Comparison of ENCODE assay signal across 11 mouse cellular contexts in the genomic region with DNA sequence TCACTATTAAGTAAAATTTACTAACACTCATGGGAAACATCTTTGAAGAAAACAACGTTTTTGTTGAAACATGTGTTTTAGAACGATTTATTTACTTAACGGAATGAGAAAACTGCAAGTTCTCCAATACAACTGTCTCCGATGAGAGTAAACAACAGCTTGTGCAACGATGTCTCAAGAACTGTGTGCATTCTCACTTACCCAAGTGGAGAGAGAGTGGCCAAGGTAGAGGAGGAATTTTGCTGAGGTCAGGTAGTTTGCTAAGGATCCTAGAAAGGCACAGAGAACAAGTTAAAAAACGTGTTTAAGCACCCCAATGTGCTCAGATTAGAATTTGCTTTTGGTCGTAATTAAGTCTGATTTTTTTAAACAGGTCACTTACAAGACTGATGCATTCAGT. TPM values are rescaled to one million over a fixed set of nuclear protein-coding genes. Genes with fewer than 3 reads are reported as not detected.
DNase-seq lines count a peak whose midpoint lies in the region; ATAC-seq and TF ChIP-seq lines count a peak whose summit lies in the region.
"Had no signal": no experiment of that assay in that cellular context is flagged by ENCODE, and none has a peak within 500 bp of the region (broad histone marks: within the 10 kb centered on the region; RNA-seq: fewer than 3 reads in every experiment).

No protein-coding gene starts in this region.

- H3K4me2 ChIP-seq in heart, embryonic 14.5 days (ENCODE audit: low read length): peak overlapping the region; percentile 70
- H3K4me2 ChIP-seq in neural tube, embryonic 12.5 days (replicated peaks): peak overlapping the region; percentile 84
- peak overlapping the region; percentile 87 for H3K4me2 ChIP-seq in liver, embryonic 14.5 days (ENCODE audit: low read depth)
- peak overlapping the region; percentile 86 for H3K4me2 ChIP-seq in stomach, postnatal 0 days (replicated peaks; ENCODE audit: low read depth)

- no peaks in the 10 kb centered on the region for H3K27me3 ChIP-seq in heart, embryonic 14.5 days (ENCODE audit: control insufficient read depth, insufficient read depth, low read length)
- H3K27me3 ChIP-seq in neural tube, embryonic 12.5 days (replicated peaks): peaks cover 25% of the 10 kb centered on the region
- H3K27me3 ChIP-seq in liver, embryonic 14.5 days (ENCODE audit: control insufficient read depth, insufficient read depth, low read length): no peaks in the 10 kb centered on the region
- no peaks in the 10 kb centered on the region for H3K27me3 ChIP-seq in stomach, postnatal 0 days (ENCODE audit: control insufficient read depth, insufficient read depth, low read length)

- no peak for TF ChIP-seq CTCF in liver, embryonic 14.5 days (IDR thresholded peaks at IDR 0.05; ENCODE audit: low read depth)
- no peak for TF ChIP-seq CTCF in stomach, postnatal 0 days (IDR thresholded peaks at IDR 0.05; ENCODE audit: low read depth)

- H3K36me3 ChIP-seq in heart, embryonic 14.5 days (ENCODE audit: control insufficient read depth, insufficient read depth, low read length): no peaks in the 10 kb centered on the region
- H3K36me3 ChIP-seq in neural tube, embryonic 12.5 days: no peaks in the 10 kb centered on the region
- peaks cover 24% of the 10 kb centered on the region for H3K36me3 ChIP-seq in liver, embryonic 14.5 days (replicated peaks; ENCODE audit: control insufficient read depth, insufficient read depth, low read depth)
- H3K36me3 ChIP-seq in stomach, postnatal 0 days (ENCODE audit: control insufficient read depth, insufficient read depth, low read length): no peaks in the 10 kb centered on the region

- no peak for TF ChIP-seq EP300 in liver, embryonic 14.5 days (IDR thresholded peaks at IDR 0.05; ENCODE audit: low read depth)
- TF ChIP-seq EP300 in stomach, postnatal 0 days (optimal IDR thresholded peaks at IDR 0.05): no peak

- H3K27ac ChIP-seq in heart, embryonic 14.5 days (replicated peaks in 1 of 2; ENCODE audit: control insufficient read depth in 1 of 2, insufficient read depth in 1 of 2, low read depth in 2 of 2, low read length in 2 of 2): no peak overlapping the region
- no peak overlapping the region for H3K27ac ChIP-seq in neural tube, embryonic 12.5 days
- peak overlapping the region; percentile 19 for H3K27ac ChIP-seq in liver, embryonic 14.5 days
- no peak overlapping the region for H3K27ac ChIP-seq in stomach, postnatal 0 days (replicated peaks)

- intact Hi-C loops in heart, postnatal 36 days (cut with DNase I): no loop called here

- H3K4me1 ChIP-seq in heart, embryonic 14.5 days (ENCODE audit: control insufficient read depth in 2 of 2, insufficient read depth in 2 of 2, low read length in 2 of 2): peaks cover 0 to 5% of the 10 kb centered on the region in 2 experiments; a peak in 2 of 4 replicates
- peaks cover 6% of the 10 kb centered on the region for H3K4me1 ChIP-seq in neural tube, embryonic 12.5 days
- H3K4me1 ChIP-seq in liver, embryonic 14.5 days (replicated peaks; ENCODE audit: control insufficient read depth in 2 of 2, insufficient read depth in 2 of 2, low read length in 1 of 2): peaks cover 17 to 22% of the 10 kb centered on the region in 2 experiments
- H3K4me1 ChIP-seq in stomach, postnatal 0 days (replicated peaks; ENCODE audit: control insufficient read depth, insufficient read depth): no peaks in the 10 kb centered on the region

- no peak overlapping the region for H3K9ac ChIP-seq in heart, embryonic 14.5 days (ENCODE audit: low read length)
- no peak overlapping the region for H3K9ac ChIP-seq in neural tube, embryonic 12.5 days
- peak overlapping the region; percentile 96 for H3K9ac ChIP-seq in liver, embryonic 14.5 days (replicated peaks)
- H3K9ac ChIP-seq in stomach, postnatal 0 days (ENCODE audit: low read length): no peak overlapping the region

- WGBS in heart, embryonic 14.5 days: 68% methylated on average over 7 of the region's 7 CpGs
- 71% methylated on average over 7 of the region's 7 CpGs for whole genome bisulfite sequencing in neural tube, embryonic 12.5 days
- WGBS in liver, embryonic 14.5 days (ENCODE audit: insufficient replicate concordance): 54% methylated on average over 7 of the region's 7 CpGs
- WGBS in stomach, postnatal 0 days: 37% methylated on average over 7 of the region's 7 CpGs

- H3K9me3 ChIP-seq in heart, embryonic 14.5 days (ENCODE audit: control insufficient read depth, low read length): no peaks in the 10 kb centered on the region
- no peaks in the 10 kb centered on the region for H3K9me3 ChIP-seq in neural tube, embryonic 12.5 days
- H3K9me3 ChIP-seq in liver, embryonic 14.5 days (ENCODE audit: control insufficient read depth, low read length): no peaks in the 10 kb centered on the region
- H3K9me3 ChIP-seq in stomach, postnatal 0 days (ENCODE audit: control insufficient read depth, low read length): no peaks in the 10 kb centered on the region

- no peak for ATAC-seq in heart, embryonic 14.5 days (ENCODE audit: insufficient number of reproducible peaks, insufficient read depth, low FRiP score, low read depth)
- ATAC-seq in neural tube, embryonic 12.5 days (ENCODE audit: low FRiP score, low read depth): no peak
- no peak for ATAC-seq in liver, embryonic 14.5 days (ENCODE audit: insufficient read depth)
- ATAC-seq in stomach, postnatal 0 days (ENCODE audit: low FRiP score, low TSS enrichment): no peak

- peak overlapping the region in 1 of 2 experiments; percentile 55; a peak in 1 of 4 replicates for H3K4me3 ChIP-seq in heart, embryonic 14.5 days (ENCODE audit: control insufficient read depth in 1 of 2, insufficient read depth in 1 of 2, low read depth in 1 of 2, low read length in 2 of 2)
- H3K4me3 ChIP-seq in neural tube, embryonic 12.5 days: no peak overlapping the region
- peak overlapping the region; percentile 80 to 82 for H3K4me3 ChIP-seq in liver, embryonic 14.5 days (ENCODE audit: insufficient read depth in 1 of 2, low read depth in 2 of 2, low read length in 2 of 2)
- peak overlapping the region; percentile 65 for H3K4me3 ChIP-seq in stomach, postnatal 0 days (ENCODE audit: low read depth, low read length)

- DNase-seq in heart, postnatal 36 days: no peak
- no peak for DNase-seq in neural tube, embryonic 10.5 days (ENCODE audit: extremely low spot score, low spot score)
- no peak for DNase-seq in liver, embryonic 14.5 days (ENCODE audit: low read depth in 3 of 3, low spot score in 3 of 3)
- no peak for DNase-seq in stomach, postnatal 0 days (ENCODE audit: low spot score)
- no peak for DNase-seq in cerebellum, postnatal 4 days (ENCODE audit: low spot score in 2 of 2)
- no peak for DNase-seq in urinary bladder, postnatal 4 days (ENCODE audit: low spot score in 2 of 2)
- DNase-seq: right cerebral cortex, postnatal 4 days had no signal

RNA-seq across cellular contexts. Expression of gene Slc40a1, which starts 1.8 kb away (rescaled TPM):
- polyA plus RNA-seq in heart, embryonic 14.5 days (2014; fragmentation: Nextera tagmentation; extraction: Ambion mirVana): 22.7 and 26.0 TPM in 2 replicates
- total RNA-seq in heart, postnatal 36 days (2021): 10 to 100 TPM; 23.1 to 24.1 TPM
- 24.2 and 24.3 TPM in 2 replicates for polyA plus RNA-seq in neural tube, embryonic 12.5 days (2016; fragmentation: Nextera tagmentation; extraction: Ambion mirVana)
- 37.3 and 43.8 TPM in 2 replicates for polyA plus RNA-seq in liver, embryonic 14.5 days (2012; rRNA removed)
- 121 and 124 TPM in 2 replicates for polyA plus RNA-seq in liver, embryonic 14.5 days (2014; fragmentation: Nextera tagmentation; extraction: Ambion mirVana)
- 54.2 and 65.5 TPM in 2 replicates for polyA plus RNA-seq in stomach, postnatal 0 days (2015; fragmentation: Nextera tagmentation; extraction: Ambion mirVana)

RNA-seq across cellular contexts. Expression of gene Gm5269, which starts 34.4 kb away (rescaled TPM):
- not detected in 2 replicates for polyA plus RNA-seq in heart, embryonic 14.5 days (2014; fragmentation: Nextera tagmentation; extraction: Ambion mirVana)
- not detected for total RNA-seq in heart, postnatal 36 days (2021)
- not detected in 2 replicates for polyA plus RNA-seq in neural tube, embryonic 12.5 days (2016; fragmentation: Nextera tagmentation; extraction: Ambion mirVana)
- polyA plus RNA-seq in liver, embryonic 14.5 days (2012; rRNA removed): 0.25 TPM in 1 of 2 replicates, not detected in the other
- not detected in 2 replicates for polyA plus RNA-seq in liver, embryonic 14.5 days (2014; fragmentation: Nextera tagmentation; extraction: Ambion mirVana)
- polyA plus RNA-seq in stomach, postnatal 0 days (2015; fragmentation: Nextera tagmentation; extraction: Ambion mirVana): not detected in 2 replicates
- polyA plus RNA-seq: limb, embryonic 11.5 days; urinary bladder, adult 2 months had no signal
